Mouse (Mus musculus) limb, embryonic 14.5 days (tissue): ENCODE data around the gene Map3k4. TPM values are rescaled to one million over a fixed set of nuclear protein-coding genes. Genes with fewer than 3 reads are reported as not detected.
A peak's percentile ranks its signal among the peaks of the same experiment; 100 is the strongest.

Experiments used
- ATAC-seq: fragments of 200-750 bp; cut with Nextera tagmentation; 2 replicates; pipeline ENCODE4 v1.8.0; 2017; ENCODE audit warnings: low read depth, moderate number of reproducible peaks, moderate TSS enrichment; ENCODE audit not compliant: low FRiP score
- DNase-seq: peaks from one replicate; pipeline ENCODE4 v3.0.0-alpha.2; 2015; ENCODE audit warnings: low spot score
- H3K27ac ChIP-seq: fragments of 300-500 bp; sonication (generic); replicated peaks from 2 replicates; pipeline ENCODE4 v1.5.1; 2014; ENCODE audit warnings: low read depth, mild to moderate bottlenecking, low read length, moderate library complexity, mixed read lengths
- H3K27me3 ChIP-seq: fragments of 300-500 bp; sonication (generic); 2 replicates; pipeline ENCODE4 v1.6.1; 2014; ENCODE audit warnings: low read length, mixed read lengths; ENCODE audit not compliant: control insufficient read depth, insufficient read depth
- H3K36me3 ChIP-seq: fragments of 300-500 bp; sonication (generic); 2 replicates; pipeline ENCODE4 v1.6.1; 2014; ENCODE audit warnings: mild to moderate bottlenecking, low read length, moderate library complexity, mixed read lengths; ENCODE audit not compliant: control insufficient read depth, insufficient read depth
- H3K4me1 ChIP-seq: fragments of 300-500 bp; sonication (generic); 2 replicates; pipeline ENCODE4 v1.6.1; 2014; ENCODE audit warnings: antibody characterized with exemption, low read length, mixed read lengths; ENCODE audit not compliant: control insufficient read depth, insufficient read depth
- H3K4me2 ChIP-seq: fragments of 300-500 bp; sonication (generic); replicated peaks from 2 replicates; pipeline ENCODE4 v1.6.1; 2014; ENCODE audit warnings: low read depth, mild to moderate bottlenecking, low read length, moderate library complexity; ENCODE audit not compliant: severe bottlenecking
- H3K4me3 ChIP-seq: fragments of 300-500 bp; sonication (generic); replicated peaks from 2 replicates; pipeline ENCODE4 v1.5.1; 2014; ENCODE audit warnings: low read length
- H3K9ac ChIP-seq: fragments of 300-500 bp; sonication (generic); 2 replicates; pipeline ENCODE4 v1.6.1; 2014; ENCODE audit warnings: mild to moderate bottlenecking, low read depth, low read length, moderate library complexity; ENCODE audit not compliant: severe bottlenecking
- H3K9me3 ChIP-seq: fragments of 300-500 bp; sonication (generic); 2 replicates; pipeline ENCODE4 v1.6.1; 2016; ENCODE audit warnings: low read length; ENCODE audit not compliant: control insufficient read depth
- POLR2A ChIP-seq: fragments of 200-500 bp; IDR thresholded peaks from 2 replicates; pipeline ENCODE4 v1.8.0; 2012; ENCODE audit warnings: inconsistent platforms, mild to moderate bottlenecking, moderate library complexity, borderline replicate concordance; ENCODE audit not compliant: insufficient read depth, insufficient read length; ENCODE audit errors: extremely low read depth
- WGBS: fragments of 180-500 bp; shearing (Covaris S2); extraction: QIAGEN DNeasy Blood & Tissue Kit; methylation state at CpG from one replicate; pipeline ENCODE4 v1.1.7; 2014; 5-methylcytosine and 5-hydroxymethylcytosine counted together
- polyA plus RNA-seq, 2 experiments: library from polyadenylated mRNA; depleted of rRNA in 1 of 2; stranded (reverse) in 1 of 2; unstranded in 1 of 2; fragments of >200 nt; fragmentation: Nextera tagmentation in 1 of 2; extraction: Ambion mirVana in 1 of 2; gene quantifications; 2 replicates each; pipeline versions ENCODE4 v1.2.1 to v1.2.3; 2012 to 2014

Map3k4 gene
- polyA plus RNA-seq, 2 experiments: 28.6 to 36.4 TPM

GRCm38 (mm10) chr17:12352781-12353180, 34.2 kb upstream of the Map3k4 start:
- no peak overlapping the region for H3K4me2 ChIP-seq
- no peaks in the 10 kb centered on the region for H3K9me3 ChIP-seq
- ATAC-seq (no peak), DNase-seq (no peak)
- no peak overlapping the region for H3K9ac ChIP-seq
- H3K4me1 ChIP-seq: no peaks in the 10 kb centered on the region
- H3K36me3 ChIP-seq: no peaks in the 10 kb centered on the region
- 65% methylated on average over 1 of the region's 1 CpGs for WGBS
- no peaks in the 10 kb centered on the region for H3K27me3 ChIP-seq
- H3K4me3 ChIP-seq: no peak overlapping the region
- no peak overlapping the region for H3K27ac ChIP-seq
- no peak for TF ChIP-seq POLR2A

GRCm38 (mm10) chr17:12351564-12351963, 33.0 kb upstream of the Map3k4 start:
- no peak for DNase-seq
- no peak overlapping the region for H3K27ac ChIP-seq
- no peaks in the 10 kb centered on the region for H3K4me1 ChIP-seq
- TF ChIP-seq POLR2A: no peak
- ATAC-seq: no peak
- no peaks in the 10 kb centered on the region for H3K27me3 ChIP-seq
- H3K9ac ChIP-seq: no peak overlapping the region
- no peak overlapping the region for H3K4me2 ChIP-seq
- H3K36me3 ChIP-seq: no peaks in the 10 kb centered on the region
- no peak overlapping the region for H3K4me3 ChIP-seq
- 78% methylated on average over 6 of the region's 6 CpGs for WGBS
- no peaks in the 10 kb centered on the region for H3K9me3 ChIP-seq

- Histone ChIP-seq H3K4me1 (no peaks in the 10 kb centered on the region), H3K4me3 (no peak overlapping the region), H3K36me3 (no peaks in the 10 kb centered on the region), H3K27ac (no peak overlapping the region), H3K27me3 (no peaks in the 10 kb centered on the region), H3K9me3 (no peaks in the 10 kb centered on the region), H3K9ac (no peak overlapping the region), H3K4me2 (no peak overlapping the region)
- WGBS: 76% methylated on average over 1 of the region's 1 CpGs
- DNase-seq (no peak), ATAC-seq (no peak)
- no peak for TF ChIP-seq POLR2A
These were observed 28.9 kb upstream of the Map3k4 start for GRCm38 (mm10) chr17:12347462-12347861.

- no peak overlapping the region for H3K4me3 ChIP-seq
- no peak overlapping the region for H3K27ac ChIP-seq
- 78% methylated on average over 9 of the region's 9 CpGs for WGBS
- H3K36me3 ChIP-seq: no peaks in the 10 kb centered on the region
- H3K27me3 ChIP-seq: no peaks in the 10 kb centered on the region
- H3K9ac ChIP-seq: no peak overlapping the region
- ATAC-seq (no peak), DNase-seq (peak; percentile 45)
- no peaks in the 10 kb centered on the region for H3K9me3 ChIP-seq
- no peak for TF ChIP-seq POLR2A
- H3K4me1 ChIP-seq: no peaks in the 10 kb centered on the region
- H3K4me2 ChIP-seq: no peak overlapping the region
These were observed 25.2 kb upstream of the Map3k4 start for GRCm38 (mm10) chr17:12343702-12344376.

GRCm38 (mm10) chr17:12337156-12337555, 18.6 kb upstream of the Map3k4 start:
- DNase-seq (no peak), ATAC-seq (no peak)
- no peak overlapping the region for H3K4me3 ChIP-seq
- no peak overlapping the region for H3K4me2 ChIP-seq
- H3K9me3 ChIP-seq: no peaks in the 10 kb centered on the region
- no peak overlapping the region for H3K27ac ChIP-seq
- H3K36me3 ChIP-seq: no peaks in the 10 kb centered on the region
- H3K4me1 ChIP-seq: no peaks in the 10 kb centered on the region
- no peak overlapping the region for H3K9ac ChIP-seq
- H3K27me3 ChIP-seq: no peaks in the 10 kb centered on the region
- 75% methylated on average over 4 of the region's 4 CpGs for WGBS
- TF ChIP-seq POLR2A: no peak
